In the genomic region with DNA sequence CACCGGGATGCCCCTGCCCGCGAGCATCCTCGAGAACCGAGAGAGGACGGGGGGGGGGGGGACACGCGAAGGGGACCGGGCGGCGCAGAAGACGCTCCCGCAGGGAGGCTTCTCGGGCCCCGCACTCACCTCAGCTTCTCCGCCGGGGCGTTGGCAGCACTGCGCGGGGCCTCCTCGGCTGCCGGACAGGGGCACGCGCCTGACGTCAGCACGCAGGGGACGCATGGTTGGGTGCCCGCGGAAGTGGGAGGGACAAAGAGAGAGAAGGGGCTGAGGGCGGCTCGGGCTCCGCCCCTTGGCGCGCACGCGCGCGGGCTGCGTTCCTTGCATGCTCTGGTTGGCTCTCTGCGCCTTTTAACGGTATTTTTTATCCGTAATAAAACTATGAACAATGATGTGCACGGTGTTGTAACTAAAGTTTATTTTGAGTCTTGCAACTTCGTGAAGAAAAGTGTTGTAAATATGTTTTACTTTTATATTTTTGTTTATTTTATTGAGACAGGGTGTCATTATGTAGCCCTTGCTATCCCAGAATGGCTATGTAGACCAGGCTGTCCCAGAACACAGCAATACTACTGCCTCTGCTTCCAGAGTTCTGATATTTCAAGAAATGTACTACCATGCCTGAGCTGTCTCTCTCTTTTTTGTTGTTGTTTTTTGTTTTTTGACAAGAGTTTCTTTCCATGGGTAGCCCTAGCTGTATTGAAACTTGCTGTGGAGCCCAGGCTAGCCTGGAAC, we compare ENCODE assay signal across 1 mouse cellular context.
TF ChIP-seq lines count a peak whose summit lies in the region.

Gene Cdc42, minus strand, starts transcription at position 204 of the 738 bp plus-strand sequence.

TF ChIP-seq in myocyte, 11 proteins besides CTCF, POLR2A, EP300 and RAD21 (continued from another document):
- TF ChIP-seq E2F4 (IDR thresholded peaks at IDR 0.05; ENCODE audit: insufficient read depth) = no peak
- TF ChIP-seq TCF3 (IDR thresholded peaks at IDR 0.05; ENCODE audit: insufficient read length, low read depth) = no peak
- TF ChIP-seq MYOD1 (IDR thresholded peaks at IDR 0.05; ENCODE audit: control insufficient read depth in 1 of 3, insufficient read length in 2 of 3, low read depth in 2 of 3) = no peak
- TF ChIP-seq MAX (IDR thresholded peaks at IDR 0.05; ENCODE audit: low read depth) = no peak
- peak; percentile 96 for TF ChIP-seq POLR2AphosphoS2 (IDR thresholded peaks at IDR 0.05; ENCODE audit: insufficient read length, low read depth)
